Mouse (Mus musculus): ENCODE results near the gene Mthfsd. TPM values are rescaled to one million over a fixed set of nuclear protein-coding genes. Genes with fewer than 3 reads are reported as not detected.

Mthfsd gene
- polyA plus RNA-seq, 1 experiment from 2014 or later = 45.8 TPM

- no peak overlapping the region for H3K9ac ChIP-seq
- H3K27me3 ChIP-seq (replicated peaks) = peaks cover 69% of the 10 kb centered on the region
- H3K27ac ChIP-seq (ENCODE audit: poor library complexity, severe bottlenecking) = no peak overlapping the region
- peak overlapping the region; percentile 29; the same call in 1 of the 2 replicates for H3K4me3 ChIP-seq
- no peaks in the 10 kb centered on the region for H3K9me3 ChIP-seq (replicated peaks)
- peaks cover 49% of the 10 kb centered on the region for H3K4me1 ChIP-seq (replicated peaks)
- no peaks in the 10 kb centered on the region for H3K36me3 ChIP-seq
- ATAC-seq (ENCODE audit: insufficient number of reproducible peaks, low FRiP score) = no peak
- peak overlapping the region; percentile 78 for H3K4me2 ChIP-seq
- 31% methylated on average over 16 of the region's 16 CpGs for WGBS
Measured at GRCm38 (mm10) chr8:121129265-121129940, 21.2 kb upstream of the Mthfsd start.

- Histone ChIP-seq H3K27ac (ENCODE audit: poor library complexity, severe bottlenecking) (no peak overlapping the region), H3K27me3 (replicated peaks) (peaks cover 75% of the 10 kb centered on the region), H3K9me3 (replicated peaks) (no peaks in the 10 kb centered on the region), H3K9ac (peak overlapping the region; percentile 46), H3K36me3 (no peaks in the 10 kb centered on the region), H3K4me3 (peak overlapping the region; percentile 29), H3K4me2 (peak overlapping the region; percentile 78), H3K4me1 (replicated peaks) (peaks cover 52% of the 10 kb centered on the region)
- WGBS = 7% methylated on average over 55 of the region's 55 CpGs
- no peak for ATAC-seq (ENCODE audit: insufficient number of reproducible peaks, low FRiP score)
Measured at GRCm38 (mm10) chr8:121128531-121129264, 20.5 kb upstream of the Mthfsd start.

GRCm38 (mm10) chr8:121127756-121128375 is 19.7 kb upstream of the Mthfsd start, which contains the start of gene Foxl1:
Gene Foxl1, plus strand, starts transcription at chr8:121127940.
- Histone ChIP-seq H3K27ac (ENCODE audit: poor library complexity, severe bottlenecking) (no peak within 1 kb of the TSS), H3K36me3 (peaks cover 3% of the 10 kb centered on the region), H3K27me3 (replicated peaks) (peaks cover 84% of the 10 kb centered on the region), H3K4me1 (replicated peaks) (peaks cover 52% of the 10 kb centered on the region), H3K4me3 (peak within 1 kb of the TSS; percentile 29), H3K9me3 (replicated peaks) (no peaks in the 10 kb centered on the region), H3K4me2 (peak within 1 kb of the TSS; percentile 78), H3K9ac (peak within 1 kb of the TSS; percentile 46)
- WGBS = 4% methylated on average over 43 of the region's 43 CpGs
- no peak for ATAC-seq (ENCODE audit: insufficient number of reproducible peaks, low FRiP score)

GRCm38 (mm10) chr8:121127291-121127701 is 19.1 kb upstream of the Mthfsd start:
- Histone ChIP-seq H3K27ac (ENCODE audit: poor library complexity, severe bottlenecking) (no peak overlapping the region), H3K9me3 (replicated peaks) (no peaks in the 10 kb centered on the region), H3K27me3 (replicated peaks) (peaks cover 87% of the 10 kb centered on the region), H3K36me3 (peaks cover 9% of the 10 kb centered on the region), H3K4me2 (peak overlapping the region; percentile 78), H3K4me1 (replicated peaks) (peaks cover 57% of the 10 kb centered on the region), H3K4me3 (no peak overlapping the region), H3K9ac (no peak overlapping the region)
- 14% methylated on average over 11 of the region's 11 CpGs for WGBS
- ATAC-seq (ENCODE audit: insufficient number of reproducible peaks, low FRiP score) = no peak

GRCm38 (mm10) chr8:121126694-121127093 is 18.5 kb upstream of the Mthfsd start:
- H3K4me1 ChIP-seq (replicated peaks) = peaks cover 61% of the 10 kb centered on the region
- 23% methylated on average over 6 of the region's 6 CpGs for WGBS
- H3K9me3 ChIP-seq (replicated peaks) = no peaks in the 10 kb centered on the region
- ATAC-seq (ENCODE audit: insufficient number of reproducible peaks, low FRiP score) = no peak
- peaks cover 10% of the 10 kb centered on the region for H3K36me3 ChIP-seq
- peak overlapping the region; percentile 78 for H3K4me2 ChIP-seq
- H3K4me3 ChIP-seq = peak overlapping the region; percentile 14; the same call in 1 of the 2 replicates
- no peak overlapping the region for H3K9ac ChIP-seq
- peaks cover 86% of the 10 kb centered on the region for H3K27me3 ChIP-seq (replicated peaks)
- H3K27ac ChIP-seq (ENCODE audit: poor library complexity, severe bottlenecking) = no peak overlapping the region

GRCm38 (mm10) chr8:121126191-121126590 is 18.0 kb upstream of the Mthfsd start:
- H3K4me1 ChIP-seq (replicated peaks) = peaks cover 66% of the 10 kb centered on the region
- no peak for ATAC-seq (ENCODE audit: insufficient number of reproducible peaks, low FRiP score)
- H3K4me2 ChIP-seq = peak overlapping the region; percentile 78
- peak overlapping the region; percentile 45 for H3K4me3 ChIP-seq
- WGBS = 12% methylated on average over 6 of the region's 6 CpGs
- H3K27ac ChIP-seq (ENCODE audit: poor library complexity, severe bottlenecking) = no peak overlapping the region
- H3K27me3 ChIP-seq (replicated peaks) = peaks cover 89% of the 10 kb centered on the region
- H3K36me3 ChIP-seq = peaks cover 10% of the 10 kb centered on the region
- H3K9me3 ChIP-seq (replicated peaks) = no peaks in the 10 kb centered on the region
- peak overlapping the region; percentile 62 for H3K9ac ChIP-seq

GRCm38 (mm10) chr8:121125311-121125876 is 17.2 kb upstream of the Mthfsd start:
- no peaks in the 10 kb centered on the region for H3K9me3 ChIP-seq (replicated peaks)
- peak; percentile 77 for ATAC-seq (ENCODE audit: insufficient number of reproducible peaks, low FRiP score)
- peak overlapping the region; percentile 78 for H3K4me2 ChIP-seq
- peak overlapping the region; percentile 62 for H3K9ac ChIP-seq
- H3K27me3 ChIP-seq (replicated peaks) = peaks cover 91% of the 10 kb centered on the region
- peaks cover 68% of the 10 kb centered on the region for H3K4me1 ChIP-seq (replicated peaks)
- peaks cover 10% of the 10 kb centered on the region for H3K36me3 ChIP-seq
- 0% methylated on average over 33 of the region's 36 CpGs for WGBS
- H3K4me3 ChIP-seq = peak overlapping the region; percentile 45
- peak overlapping the region; percentile 82 for H3K27ac ChIP-seq (ENCODE audit: poor library complexity, severe bottlenecking)

GRCm38 (mm10) chr8:121124547-121125239 is 16.5 kb upstream of the Mthfsd start:
- 4% methylated on average over 17 of the region's 17 CpGs for WGBS
- Histone ChIP-seq H3K27me3 (replicated peaks) (peaks cover 91% of the 10 kb centered on the region), H3K27ac (ENCODE audit: poor library complexity, severe bottlenecking) (peak overlapping the region; percentile 82), H3K4me2 (peak overlapping the region; percentile 78), H3K36me3 (peaks cover 10% of the 10 kb centered on the region), H3K4me1 (replicated peaks) (peaks cover 68% of the 10 kb centered on the region), H3K4me3 (peak overlapping the region; percentile 45; the same call in 1 of the 2 replicates), H3K9ac (peak overlapping the region; percentile 62; the same call in 1 of the 2 replicates), H3K9me3 (replicated peaks) (no peaks in the 10 kb centered on the region)
- ATAC-seq (ENCODE audit: insufficient number of reproducible peaks, low FRiP score) = peak; percentile 52

GRCm38 (mm10) chr8:121123113-121123512 is 14.9 kb upstream of the Mthfsd start:
- WGBS = 80% methylated on average over 2 of the region's 2 CpGs
- H3K27ac ChIP-seq (ENCODE audit: poor library complexity, severe bottlenecking) = no peak overlapping the region
- H3K4me3 ChIP-seq = no peak overlapping the region
- no peak for ATAC-seq (ENCODE audit: insufficient number of reproducible peaks, low FRiP score)
- 0 out of 2 replicates have a peak overlapping the region, but pooled peaks have one; percentile 67 for H3K4me2 ChIP-seq
- peaks cover 10% of the 10 kb centered on the region for H3K36me3 ChIP-seq
- peaks cover 79% of the 10 kb centered on the region for H3K27me3 ChIP-seq (replicated peaks)
- no peak overlapping the region for H3K9ac ChIP-seq
- H3K9me3 ChIP-seq (replicated peaks) = no peaks in the 10 kb centered on the region
- peaks cover 54% of the 10 kb centered on the region for H3K4me1 ChIP-seq (replicated peaks)

- H3K9ac ChIP-seq = 0 out of 2 replicates have a peak overlapping the region, but pooled peaks have one; percentile 48
- H3K27ac ChIP-seq (ENCODE audit: poor library complexity, severe bottlenecking) = no peak overlapping the region
- no peak for ATAC-seq (ENCODE audit: insufficient number of reproducible peaks, low FRiP score)
- peak overlapping the region; percentile 67; the same call in 1 of the 2 replicates for H3K4me2 ChIP-seq
- no peak overlapping the region for H3K4me3 ChIP-seq
- peaks cover 51% of the 10 kb centered on the region for H3K4me1 ChIP-seq (replicated peaks)
- H3K36me3 ChIP-seq = peaks cover 10% of the 10 kb centered on the region
- H3K9me3 ChIP-seq (replicated peaks) = no peaks in the 10 kb centered on the region
- H3K27me3 ChIP-seq (replicated peaks) = peaks cover 82% of the 10 kb centered on the region
- WGBS = 33% methylated on average over 7 of the region's 7 CpGs
Measured at GRCm38 (mm10) chr8:121122368-121122767, 14.2 kb upstream of the Mthfsd start.
